Mouse (Mus musculus) neural tube, embryonic 11.5 days (tissue): ENCODE measurements at regions not wholly inside any gene's neighbourhood (a gene's known extent, or its start where the extent isn't known, plus 50 kb on each side); places are given as distances from the start of the nearest gene placed in this dataset.

Experiments
- ATAC-seq: fragments of 200-750 bp; cut with Nextera tagmentation; 2 replicates; pipeline ENCODE4 v1.8.0; 2017; ENCODE audit warnings: moderate number of reproducible peaks, mild to moderate bottlenecking, moderate TSS enrichment, moderate library complexity; ENCODE audit not compliant: insufficient read depth, low FRiP score, low TSS enrichment
- DNase-seq: peaks from one replicate; pipeline ENCODE4 v3.0.0-alpha.2; 2015; ENCODE audit warnings: low spot score
- H3K27ac ChIP-seq: fragments of 300-500 bp; sonication (generic); 2 replicates; pipeline ENCODE4 v1.5.1; 2014; ENCODE audit warnings: low read depth, mild to moderate bottlenecking, low read length
- H3K27me3 ChIP-seq: fragments of 300-500 bp; sonication (generic); 2 replicates; pipeline ENCODE4 v1.6.1; 2014; ENCODE audit warnings: mild to moderate bottlenecking, low read length, mixed read lengths; ENCODE audit not compliant: control insufficient read depth, insufficient read depth
- H3K36me3 ChIP-seq: fragments of 300-500 bp; sonication (generic); 2 replicates; pipeline ENCODE4 v1.6.1; 2014; ENCODE audit warnings: mild to moderate bottlenecking, low read length, moderate library complexity, mixed read lengths; ENCODE audit not compliant: control insufficient read depth, insufficient read depth
- H3K4me1 ChIP-seq: fragments of 300-500 bp; sonication (generic); 2 replicates; pipeline ENCODE4 v1.6.1; 2014; ENCODE audit warnings: low read length, mixed read lengths; ENCODE audit not compliant: control insufficient read depth, insufficient read depth
- H3K4me2 ChIP-seq: fragments of 300-500 bp; sonication (generic); 2 replicates; pipeline ENCODE4 v1.6.1; 2014; ENCODE audit warnings: low read depth, mild to moderate bottlenecking, moderate library complexity
- H3K4me3 ChIP-seq: fragments of 300-500 bp; sonication (generic); 2 replicates; pipeline ENCODE4 v1.5.1; 2014; ENCODE audit warnings: low read depth, low read length
- H3K9ac ChIP-seq: fragments of 300-500 bp; sonication (generic); 2 replicates; pipeline ENCODE4 v1.6.1; 2014; ENCODE audit warnings: mild to moderate bottlenecking, low read length
- H3K9me3 ChIP-seq: fragments of 300-500 bp; sonication (generic); 2 replicates; pipeline ENCODE4 v1.6.1; 2016; ENCODE audit warnings: low read length; ENCODE audit not compliant: control insufficient read depth
- WGBS: fragments of 180-500 bp; shearing (Covaris S2); extraction: QIAGEN DNeasy Blood & Tissue Kit; methylation state at CpG from one replicate; pipeline ENCODE4 v1.1.7; 2014; 5-methylcytosine and 5-hydroxymethylcytosine counted together

DNA sequence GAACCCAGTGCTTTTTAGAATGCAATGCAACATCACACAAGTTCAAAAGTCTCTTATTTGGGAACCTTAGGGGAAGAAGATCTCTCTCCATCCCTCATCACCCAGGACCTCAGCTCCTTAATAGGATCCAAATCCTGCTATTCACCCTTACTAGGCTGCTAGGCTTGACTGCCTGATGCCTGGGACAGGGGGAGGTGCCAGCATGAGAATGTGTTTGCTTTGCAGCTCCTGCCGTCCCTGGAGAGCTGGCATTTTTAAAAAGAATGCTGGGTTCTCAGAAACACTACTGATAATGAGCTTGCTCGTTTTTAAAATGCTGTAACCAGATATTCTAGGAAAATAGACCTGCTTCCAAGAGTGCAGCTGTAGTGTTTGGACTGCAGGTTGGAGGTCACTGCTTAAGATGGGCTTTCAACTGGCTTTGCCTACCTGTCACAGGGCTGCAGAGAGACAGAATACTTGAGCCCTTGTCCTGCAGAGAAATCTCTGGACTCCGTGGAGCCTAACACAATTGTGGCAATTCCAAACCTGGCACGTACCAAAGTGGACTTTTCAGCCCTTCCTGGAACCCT is 463.7 kb upstream of the Tnp1 start:
- DNase-seq (no peak), ATAC-seq (no peak)
- Histone ChIP-seq H3K4me2 (no peak overlapping the region), H3K27ac (no peak overlapping the region), H3K36me3 (no peaks in the 10 kb centered on the region), H3K9ac (no peak overlapping the region), H3K4me1 (no peaks in the 10 kb centered on the region), H3K27me3 (no peaks in the 10 kb centered on the region), H3K9me3 (no peaks in the 10 kb centered on the region), H3K4me3 (no peak overlapping the region)
- WGBS: 61% methylated on average over 4 of the region's 4 CpGs

DNA sequence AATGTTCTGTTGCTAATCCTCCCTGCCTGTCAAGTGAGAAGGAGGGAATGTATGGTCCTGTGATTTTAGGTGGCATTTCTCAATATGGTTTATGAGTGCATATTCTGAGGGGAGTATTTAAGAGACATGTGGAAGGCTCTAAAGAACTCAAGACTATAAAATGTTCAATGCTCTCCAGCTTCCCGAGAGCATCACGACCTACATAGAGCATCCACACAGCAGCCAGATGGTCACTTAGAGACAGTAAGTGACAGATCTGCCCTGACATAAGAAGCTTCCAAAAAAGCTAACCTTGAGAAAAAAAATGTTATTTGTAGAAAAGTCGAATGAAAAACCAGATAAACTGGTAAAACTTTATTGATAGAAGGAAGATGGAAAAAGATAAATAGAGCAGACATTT is 444.9 kb upstream of the Tnp1 start:
- Histone ChIP-seq H3K27ac (no peak overlapping the region), H3K36me3 (no peaks in the 10 kb centered on the region), H3K9ac (no peak overlapping the region), H3K4me1 (no peaks in the 10 kb centered on the region), H3K4me3 (no peak overlapping the region), H3K9me3 (no peaks in the 10 kb centered on the region), H3K27me3 (no peaks in the 10 kb centered on the region), H3K4me2 (no peak overlapping the region)
- DNase-seq: no peak
- WGBS: 73% methylated on average over 3 of the region's 3 CpGs
- ATAC-seq: no peak

DNA sequence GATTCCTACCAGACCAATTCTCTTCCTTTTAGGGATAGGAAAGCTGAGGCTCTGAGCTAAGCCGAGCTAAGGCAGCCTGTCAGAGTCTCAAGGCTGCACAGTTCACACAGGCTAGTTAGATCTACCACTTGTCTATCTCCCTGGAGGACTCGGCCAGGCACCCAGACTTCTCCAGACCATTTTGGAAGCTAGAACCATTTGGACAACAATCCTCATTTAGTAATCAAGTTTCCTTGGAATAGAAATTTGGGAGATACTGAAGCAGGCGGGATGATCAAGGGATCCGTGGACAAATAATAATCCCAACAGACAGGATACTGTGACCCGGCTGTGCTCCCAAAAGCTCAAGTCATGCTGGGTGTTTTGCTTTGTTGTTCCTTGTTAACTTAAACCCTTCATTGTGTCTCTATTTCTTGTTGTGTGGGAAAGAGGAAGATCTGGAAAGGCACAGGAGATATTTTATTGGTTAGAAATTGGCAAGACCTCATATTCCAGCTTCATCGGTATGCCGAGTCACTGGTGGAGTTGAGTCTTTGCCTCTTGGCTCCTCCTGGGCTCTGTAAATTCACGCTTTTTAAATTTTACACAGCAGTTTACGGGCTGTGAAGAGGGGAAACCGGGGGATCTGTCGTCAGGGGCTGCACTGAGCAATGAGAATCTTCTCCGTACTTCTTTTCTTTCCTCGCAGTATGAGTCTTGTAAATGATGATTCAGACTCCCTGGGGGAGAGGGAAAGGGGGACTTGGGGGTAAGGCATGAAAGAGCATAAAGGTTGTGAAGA is 444.2 kb upstream of the Tnp1 start:
- DNase-seq: no peak
- no peaks in the 10 kb centered on the region for H3K27me3 ChIP-seq
- WGBS: 55% methylated on average over 13 of the region's 13 CpGs
- H3K9ac ChIP-seq: no peak overlapping the region
- no peak overlapping the region for H3K4me3 ChIP-seq
- ATAC-seq: no peak
- H3K4me1 ChIP-seq: no peaks in the 10 kb centered on the region
- H3K27ac ChIP-seq: no peak overlapping the region
- no peaks in the 10 kb centered on the region for H3K9me3 ChIP-seq
- H3K4me2 ChIP-seq: no peak overlapping the region
- no peaks in the 10 kb centered on the region for H3K36me3 ChIP-seq

DNA sequence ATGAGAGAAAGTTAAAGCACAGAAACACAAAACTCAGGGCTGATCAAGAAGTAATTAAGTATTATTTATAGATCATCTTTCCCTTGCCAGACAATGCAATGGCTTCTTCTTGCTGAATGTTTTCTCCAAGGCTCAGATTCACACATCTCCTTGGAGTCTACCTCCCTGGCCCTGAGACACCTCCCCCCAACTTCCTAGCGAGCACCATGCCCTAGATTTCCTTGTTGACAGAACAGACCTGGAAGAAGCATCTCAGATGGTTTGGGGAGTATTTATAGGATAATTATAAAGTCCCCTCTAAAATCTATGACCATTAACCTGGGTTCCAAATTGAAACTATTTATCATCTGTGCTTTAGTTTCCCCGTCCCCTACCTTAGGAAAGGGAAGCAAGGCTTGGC is 441.6 kb upstream of the Tnp1 start:
- WGBS: 77% methylated on average over 2 of the region's 2 CpGs
- Histone ChIP-seq H3K4me2 (no peak overlapping the region), H3K27me3 (no peaks in the 10 kb centered on the region), H3K4me1 (no peaks in the 10 kb centered on the region), H3K9ac (no peak overlapping the region), H3K36me3 (no peaks in the 10 kb centered on the region), H3K4me3 (no peak overlapping the region), H3K27ac (no peak overlapping the region), H3K9me3 (no peaks in the 10 kb centered on the region)
- DNase-seq (no peak), ATAC-seq (no peak)

DNA sequence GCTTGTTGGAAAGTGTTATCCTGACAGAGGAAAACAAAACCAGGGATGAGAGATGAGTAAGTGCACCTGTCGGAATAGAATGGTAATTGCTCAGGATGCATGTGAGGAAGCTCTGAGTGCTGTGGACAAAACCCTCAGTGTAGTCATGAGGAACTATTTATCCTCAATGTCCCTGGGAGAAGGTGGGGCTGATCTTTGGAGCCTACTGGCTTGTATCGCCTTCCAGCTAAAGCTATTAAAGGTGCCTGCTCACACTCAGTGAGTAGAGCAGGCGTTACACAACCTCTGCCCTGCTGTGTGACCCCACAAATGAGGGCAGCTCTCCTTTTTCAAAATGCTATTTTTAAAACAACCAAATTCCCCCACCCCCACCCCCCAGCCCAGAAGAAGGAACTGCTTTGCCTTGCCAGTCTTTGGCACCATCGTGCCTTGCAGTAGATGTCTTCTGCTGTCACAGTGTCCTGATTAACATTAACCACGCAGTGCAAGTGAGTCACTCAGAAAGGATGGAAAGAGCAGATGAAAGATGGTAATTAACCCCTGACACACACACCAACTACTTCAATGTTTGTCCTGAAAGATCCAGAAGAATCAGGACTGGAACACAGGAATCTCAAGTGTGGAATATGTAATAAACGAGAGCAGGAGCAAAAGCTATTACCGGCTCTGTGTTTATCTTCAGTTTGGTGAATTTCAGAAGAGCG is 440.8 kb upstream of the Tnp1 start:
- Histone ChIP-seq H3K36me3 (no peaks in the 10 kb centered on the region), H3K27ac (no peak overlapping the region), H3K9ac (no peak overlapping the region), H3K9me3 (no peaks in the 10 kb centered on the region), H3K4me2 (no peak overlapping the region), H3K27me3 (no peaks in the 10 kb centered on the region), H3K4me1 (no peaks in the 10 kb centered on the region), H3K4me3 (no peak overlapping the region)
- ATAC-seq (no peak), DNase-seq (no peak)
- WGBS: 79% methylated on average over 8 of the region's 8 CpGs

DNA sequence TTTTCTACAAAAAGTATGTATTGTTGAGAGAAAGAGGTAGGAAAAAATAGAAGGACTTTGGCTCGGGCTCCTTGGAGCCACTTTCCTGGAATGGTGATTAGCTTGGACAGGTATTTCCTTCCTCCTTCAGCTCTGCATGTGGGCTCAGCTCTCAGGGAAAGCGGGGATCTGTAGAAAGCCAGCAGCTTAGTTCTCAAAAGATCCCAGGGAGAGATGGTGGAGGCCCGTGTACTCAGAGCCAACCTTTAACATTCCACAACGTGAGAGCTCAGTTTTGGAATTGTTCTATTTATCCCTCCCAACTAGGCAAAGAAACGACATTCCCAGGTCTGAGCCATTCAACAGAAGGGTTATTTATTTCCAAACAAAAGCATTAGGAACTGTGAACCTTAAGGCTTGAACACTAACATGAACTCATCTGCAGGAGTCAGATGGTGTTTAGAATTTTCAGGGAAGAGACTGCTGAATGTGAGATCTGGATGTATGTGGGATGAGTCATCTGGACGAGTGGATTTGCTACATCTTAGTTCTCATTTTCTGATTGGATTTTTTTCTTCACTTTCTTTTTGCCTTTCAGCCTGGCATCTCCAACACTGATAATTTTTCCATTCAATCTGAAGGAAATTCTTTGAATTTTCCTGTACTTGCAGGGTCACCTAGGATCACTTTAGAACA is 428.6 kb upstream of the Tnp1 start:
- WGBS: 65% methylated on average over 6 of the region's 6 CpGs
- H3K27me3 ChIP-seq: no peaks in the 10 kb centered on the region
- no peaks in the 10 kb centered on the region for H3K36me3 ChIP-seq
- no peak overlapping the region for H3K27ac ChIP-seq
- no peak for ATAC-seq
- H3K9me3 ChIP-seq: no peaks in the 10 kb centered on the region
- no peak overlapping the region for H3K4me3 ChIP-seq
- no peaks in the 10 kb centered on the region for H3K4me1 ChIP-seq
- no peak overlapping the region for H3K9ac ChIP-seq
- DNase-seq: no peak
- no peak overlapping the region for H3K4me2 ChIP-seq

DNA sequence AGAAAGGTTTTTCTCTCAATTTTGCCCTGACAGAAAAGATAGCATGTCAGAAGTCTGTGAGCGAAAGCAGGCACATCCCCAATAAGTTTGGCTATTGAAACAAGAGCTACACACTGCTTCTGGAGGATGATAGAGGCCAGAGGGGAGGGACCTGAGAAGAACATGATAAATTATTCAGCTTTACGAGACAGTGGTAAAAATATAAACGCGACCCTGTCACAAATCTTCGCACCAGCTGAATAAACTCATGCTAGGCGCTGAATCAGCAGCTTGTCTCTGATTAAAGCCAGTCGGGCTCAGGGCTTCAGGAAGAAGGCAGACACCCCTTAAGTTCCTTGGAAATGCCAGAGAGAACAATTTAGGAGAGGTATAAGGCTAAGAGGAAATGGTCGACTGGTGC is 422.7 kb upstream of the Tnp1 start:
- 50% methylated on average over 8 of the region's 8 CpGs for WGBS
- DNase-seq: peak; percentile 13

DNA sequence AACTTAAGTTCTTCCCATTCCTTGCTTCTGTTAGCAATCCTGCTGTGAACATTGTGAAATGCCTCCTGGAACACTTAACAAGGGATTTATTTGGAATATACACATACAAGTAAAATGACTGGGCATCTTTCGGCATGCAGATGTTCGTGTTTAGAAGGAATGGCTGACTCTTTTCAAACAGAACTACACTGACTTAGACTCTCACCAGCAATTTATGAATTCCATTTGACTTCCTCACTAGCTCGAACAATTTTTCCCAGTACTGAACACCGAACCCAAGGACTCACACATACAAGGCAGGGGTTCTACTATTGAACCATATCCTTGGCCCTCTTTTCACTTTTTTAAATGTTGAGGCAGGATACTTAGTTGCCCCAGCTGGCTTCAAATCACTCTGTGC is 412.4 kb upstream of the Tnp1 start:
- Histone ChIP-seq H3K4me1 (no peaks in the 10 kb centered on the region), H3K27me3 (no peaks in the 10 kb centered on the region), H3K27ac (no peak overlapping the region), H3K4me2 (no peak overlapping the region), H3K9ac (no peak overlapping the region), H3K9me3 (no peaks in the 10 kb centered on the region), H3K4me3 (no peak overlapping the region), H3K36me3 (no peaks in the 10 kb centered on the region)
- no peak for DNase-seq
- no peak for ATAC-seq
- 96% methylated on average over 4 of the region's 4 CpGs for WGBS

More for the DNA sequence above, 422.7 kb upstream of the Tnp1 start:
- no peak for ATAC-seq
- Histone ChIP-seq H3K4me3 (no peak overlapping the region), H3K4me1 (no peaks in the 10 kb centered on the region), H3K27ac (no peak overlapping the region), H3K9me3 (no peaks in the 10 kb centered on the region), H3K36me3 (no peaks in the 10 kb centered on the region), H3K4me2 (no peak overlapping the region), H3K27me3 (no peaks in the 10 kb centered on the region), H3K9ac (no peak overlapping the region)
